Mouse (Mus musculus) CH12.LX (cell line): ENCODE data around the gene Gm5767. TPM values are rescaled to one million over a fixed set of nuclear protein-coding genes. Genes with fewer than 3 reads are reported as not detected.

Experiments used
- DNase-seq: peaks from one replicate; pipeline ENCODE4 v3.0.0-alpha.2; 2013; ENCODE audit errors: extremely low read depth
- H3K27ac ChIP-seq: 2 replicates; pipeline ENCODE4 v1.5.1; 2012; ENCODE audit warnings: low read depth, mild to moderate bottlenecking, control low read depth, moderate library complexity; ENCODE audit not compliant: insufficient read depth
- H3K27me3 ChIP-seq: replicated peaks from 2 replicates; pipeline ENCODE3; 2012; ENCODE audit warnings: inconsistent platforms
- H3K36me3 ChIP-seq, 2 experiments: replicated peaks in 1 of 2; 2 replicates each; pipeline versions ENCODE3 to v1.6.1; 2012; ENCODE audit warnings: inconsistent platforms in 1 of 2, low read length in 1 of 2, mild to moderate bottlenecking in 1 of 2, mixed read lengths in 1 of 2, moderate library complexity in 1 of 2; ENCODE audit not compliant: control insufficient read depth in 1 of 2, insufficient read depth in 1 of 2
- H3K4me1 ChIP-seq, 2 experiments: 2 replicates each; pipeline ENCODE4 v1.6.1; 2012; ENCODE audit warnings: inconsistent platforms in 1 of 2, moderate library complexity in 1 of 2; ENCODE audit not compliant: insufficient read depth in 2 of 2, control insufficient read depth in 1 of 2
- H3K4me2 ChIP-seq: 2 replicates; pipeline ENCODE4 v1.6.1; 2012; ENCODE audit warnings: low read depth, mild to moderate bottlenecking, control low read depth; ENCODE audit not compliant: poor library complexity, insufficient read depth, severe bottlenecking
- H3K4me3 ChIP-seq, 3 experiments: fragments of 150-350 bp in 1 of 3; sonication (generic) in 1 of 3; replicated peaks in 1 of 3; 2 replicates each; pipeline versions ENCODE3 to v1.5.1; 2011 to 2012; ENCODE audit warnings: low read depth in 2 of 3, low read length in 2 of 3, mild to moderate bottlenecking in 2 of 3, moderate library complexity in 2 of 3, control low read depth in 1 of 3, improper control_type of control experiment in 1 of 3, inconsistent platforms in 1 of 3, mixed read lengths in 1 of 3; ENCODE audit not compliant: poor library complexity in 1 of 3
- H3K79me2 ChIP-seq: replicated peaks from 2 replicates; pipeline ENCODE4 v1.6.1; 2012; ENCODE audit warnings: mild to moderate bottlenecking, moderate library complexity; ENCODE audit not compliant: control insufficient read depth, poor library complexity, insufficient read depth, severe bottlenecking; ENCODE audit errors: extremely low read depth
- H3K9ac ChIP-seq: 2 replicates; pipeline ENCODE4 v1.6.1; 2012; ENCODE audit warnings: low read depth, mild to moderate bottlenecking, control low read depth, moderate library complexity; ENCODE audit not compliant: insufficient read depth
- H3K9me3 ChIP-seq: replicated peaks from 2 replicates; pipeline ENCODE3; 2012; ENCODE audit warnings: low read length, inconsistent platforms, mixed read lengths
- BHLHE40 ChIP-seq: IDR thresholded peaks from 2 replicates; pipeline ENCODE4 v1.6.1; 2011; ENCODE audit warnings: mild to moderate bottlenecking, low read depth, low read length, improper control_type of control experiment
- CHD2 ChIP-seq: IDR thresholded peaks from 2 replicates; pipeline ENCODE4 v1.6.1; 2011; ENCODE audit warnings: low read length, improper control_type of control experiment
- CTCF ChIP-seq, 2 experiments: IDR thresholded peaks in 1 of 2; conservative IDR thresholded peaks in 1 of 2; 2 replicates each; pipeline ENCODE4 v1.5.1; 2011 to 2012; ENCODE audit warnings: low read depth in 2 of 2, low read length in 2 of 2, improper control_type of control experiment in 1 of 2, inconsistent platforms in 1 of 2, mild to moderate bottlenecking in 1 of 2, moderate library complexity in 1 of 2
- ELF1 ChIP-seq: IDR thresholded peaks from 2 replicates; pipeline ENCODE4 v1.6.1; 2014; ENCODE audit warnings: low read depth, mild to moderate bottlenecking, inconsistent platforms, low read length, improper control_type of control experiment
- EP300 ChIP-seq: IDR thresholded peaks from 2 replicates; pipeline ENCODE4 v1.6.1; 2011; ENCODE audit warnings: low read length, improper control_type of control experiment
- HCFC1 ChIP-seq: IDR thresholded peaks from 2 replicates; pipeline ENCODE4 v1.6.1; 2012; ENCODE audit warnings: low read depth, mild to moderate bottlenecking, inconsistent platforms, low read length, improper control_type of control experiment
- IRF4 ChIP-seq: IDR thresholded peaks from 2 replicates; pipeline ENCODE4 v1.6.1; 2014; ENCODE audit warnings: low read depth, mild to moderate bottlenecking, inconsistent platforms, low read length, improper control_type of control experiment
- JUND ChIP-seq: conservative IDR thresholded peaks from 2 replicates; pipeline ENCODE4 v1.6.1; 2011; ENCODE audit warnings: low read depth, low read length, improper control_type of control experiment
- KAT2A ChIP-seq: IDR thresholded peaks from 2 replicates; pipeline ENCODE4 v1.6.1; 2012; ENCODE audit warnings: low read length, improper control_type of control experiment, inconsistent platforms; ENCODE audit not compliant: insufficient replicate concordance
- MEF2A ChIP-seq: IDR thresholded peaks from 2 replicates; pipeline ENCODE4 v1.6.1; 2014; ENCODE audit warnings: low read depth, mild to moderate bottlenecking, inconsistent platforms, low read length, improper control_type of control experiment, borderline replicate concordance
- NELFE ChIP-seq: IDR thresholded peaks from 2 replicates; pipeline ENCODE4 v1.6.1; 2011; ENCODE audit warnings: low read depth, low read length, improper control_type of control experiment
- POLR2A ChIP-seq: IDR thresholded peaks from 2 replicates; pipeline ENCODE4 v1.6.1; 2011; ENCODE audit warnings: low read depth, mild to moderate bottlenecking, improper control_type of control experiment, low read length
- RAD21 ChIP-seq: IDR thresholded peaks from 2 replicates; pipeline ENCODE4 v1.6.1; 2011; ENCODE audit warnings: low read depth, mild to moderate bottlenecking, low read length, improper control_type of control experiment, moderate library complexity
- SIN3A ChIP-seq: IDR thresholded peaks from 2 replicates; pipeline ENCODE4 v1.6.1; 2012; ENCODE audit warnings: low read length, improper control_type of control experiment, inconsistent platforms
- SMC3 ChIP-seq: IDR thresholded peaks from 2 replicates; pipeline ENCODE4 v1.6.1; 2011; ENCODE audit warnings: low read depth, low read length, improper control_type of control experiment
- USF1 ChIP-seq: IDR thresholded peaks from 2 replicates; pipeline ENCODE4 v1.6.1; 2014; ENCODE audit warnings: low read depth, mild to moderate bottlenecking, inconsistent platforms, low read length, improper control_type of control experiment
- USF2 ChIP-seq: conservative IDR thresholded peaks from 2 replicates; pipeline ENCODE4 v1.6.1; 2011; ENCODE audit warnings: low read depth, low read length, improper control_type of control experiment
- ZC3H11A ChIP-seq: IDR thresholded peaks from 2 replicates; pipeline ENCODE4 v1.6.1; 2012; ENCODE audit warnings: low read depth, mild to moderate bottlenecking, inconsistent platforms, low read length, improper control_type of control experiment
- ZKSCAN1 ChIP-seq: IDR thresholded peaks from 2 replicates; pipeline ENCODE4 v1.6.1; 2012; ENCODE audit warnings: low read depth, inconsistent platforms, low read length, improper control_type of control experiment, borderline replicate concordance
- ZNF384 ChIP-seq: IDR thresholded peaks from 2 replicates; pipeline ENCODE4 v1.6.1; 2012; ENCODE audit warnings: low read depth, low read length, improper control_type of control experiment, inconsistent platforms
- dilution Hi-C: fragments of 300-500 bp; cut with MboI; formaldehyde crosslinking; loops from 2 replicates; pipeline ENCODE4 v1.14.3; 2020; ENCODE audit warnings: low sequenced_read_pairs; ENCODE audit not compliant: extremely low pct_unique_long_range_greater_than_20kb, extremely low pct_ligation_motif_present
- in situ Hi-C: fragments of 300-500 bp; cut with MboI; formaldehyde crosslinking; loops from 3 replicates; pipeline ENCODE4 v1.14.3; 2019; ENCODE audit warnings: low sequenced_read_pairs, low pct_ligation_motif_present, low pct_unique_long_range_greater_than_20kb, mixed read lengths
- polyA plus RNA-seq: library from polyadenylated mRNA; unstranded; fragments of >175 nt; gene quantifications from 2 replicates; pipeline ENCODE4 v1.2.1, GENCODE M21; 2012; ENCODE audit warnings: low read depth; ENCODE audit not compliant: insufficient read length
- total RNA-seq, 2 experiments: library from RNA; depleted of rRNA; stranded (reverse); fragments of 300-350 nt in 1 of 2; fragments of >200 nt in 1 of 2; gene quantifications; 2 replicates each; pipeline ENCODE4 v1.2.3; 2012 to 2014

Gm5767 gene
- total and polyA plus RNA-seq, 3 experiments: not detected

DNA sequence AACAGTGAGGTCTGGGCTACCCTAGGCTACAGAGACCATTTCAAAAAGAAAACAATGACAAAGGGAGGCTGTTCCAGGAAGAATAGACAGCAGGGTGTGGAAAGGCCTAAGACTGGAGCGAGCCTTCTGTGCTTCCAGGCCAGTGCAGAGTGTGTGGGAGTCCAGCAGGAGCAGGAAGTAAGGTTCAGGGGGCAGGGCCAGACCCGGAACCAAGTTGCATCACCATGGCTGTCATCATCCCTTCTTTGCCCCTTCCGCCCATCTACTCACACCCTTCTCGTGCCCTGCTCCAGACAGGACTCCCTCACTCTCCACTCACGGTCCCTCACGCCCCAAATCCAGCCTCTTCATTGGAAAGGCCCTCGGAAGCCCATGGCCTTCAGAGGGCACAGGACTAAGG lies 13.3 kb upstream of the Gm5767 start:
- dilution Hi-C loops (no loop called here), in situ Hi-C loops (no loop called here)
- H3K9ac ChIP-seq: no peak overlapping the region
- no peak overlapping the region for H3K4me3 ChIP-seq
- no peaks in the 10 kb centered on the region for H3K79me2 ChIP-seq
- no peak overlapping the region for H3K4me2 ChIP-seq
- no peaks in the 10 kb centered on the region for H3K9me3 ChIP-seq
- H3K27ac ChIP-seq: no peak overlapping the region
- peaks cover 17 to 63% of the 10 kb centered on the region in 2 experiments for H3K36me3 ChIP-seq
- H3K4me1 ChIP-seq: peaks cover 27 to 58% of the 10 kb centered on the region in 2 experiments
- H3K27me3 ChIP-seq: no peaks in the 10 kb centered on the region
- no peak for TF ChIP-seq RAD21
- TF ChIP-seq ELF1: no peak
- TF ChIP-seq KAT2A: no peak
- no peak for TF ChIP-seq USF1
- TF ChIP-seq BHLHE40: no peak
- no peak for TF ChIP-seq HCFC1
- no peak for TF ChIP-seq ZNF384
- TF ChIP-seq SMC3: no peak
- TF ChIP-seq JUND: no peak
- TF ChIP-seq SIN3A: no peak
- no peak for TF ChIP-seq CHD2
- TF ChIP-seq CTCF (conservative IDR thresholded peaks at IDR 0.05 in 1 of 2, IDR thresholded peaks at IDR 0.05 in 1 of 2; ENCODE audit: low read depth in 2 of 2, low read length in 2 of 2): no peak
- no peak for DNase-seq

DNA sequence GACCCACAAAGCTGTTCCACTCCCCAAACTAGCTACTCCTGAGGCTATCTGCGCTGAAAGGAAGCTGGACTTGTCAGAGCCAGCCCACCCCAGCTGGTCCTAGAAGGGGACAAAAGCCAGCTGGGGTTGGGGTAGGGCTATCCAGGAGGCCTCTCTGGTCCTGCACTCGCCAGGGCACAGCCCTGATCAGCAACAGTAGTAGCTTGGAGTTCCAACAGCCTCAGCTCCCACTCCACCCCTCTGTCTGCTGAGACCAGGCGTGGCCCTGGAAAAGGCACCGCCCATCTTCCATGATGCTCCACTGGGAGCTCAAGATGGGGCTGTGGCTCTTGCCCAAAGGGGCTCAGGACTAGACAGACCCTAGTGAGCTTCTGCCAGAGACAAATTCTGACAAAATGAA lies 12.8 kb upstream of the Gm5767 start:
- H3K9ac ChIP-seq: no peak overlapping the region
- peaks cover 15 to 57% of the 10 kb centered on the region in 2 experiments for H3K36me3 ChIP-seq
- peaks cover 27 to 63% of the 10 kb centered on the region in 2 experiments for H3K4me1 ChIP-seq

DNA sequence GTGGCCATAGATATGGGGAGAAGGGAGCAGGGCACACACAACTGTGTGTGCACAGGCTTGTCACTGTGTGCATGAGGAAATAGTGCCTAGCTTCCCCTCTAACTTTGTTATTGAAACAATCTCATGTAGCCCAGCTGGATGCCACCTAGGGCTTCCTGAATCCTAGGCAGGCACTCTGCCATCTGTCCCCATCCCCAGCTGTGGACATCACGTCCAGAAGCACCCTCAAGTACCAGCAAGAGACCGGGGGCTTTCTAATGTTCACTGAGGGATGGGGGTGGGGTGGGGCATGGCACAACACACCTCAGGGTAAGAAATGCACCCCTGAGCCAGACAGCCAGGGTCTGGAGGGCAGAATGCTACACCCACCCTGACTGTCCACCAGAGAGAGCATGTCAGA lies 12.2 kb upstream of the Gm5767 start:
- H3K27ac ChIP-seq: no peak overlapping the region
- in situ Hi-C loops (no loop called here), dilution Hi-C loops (no loop called here)
- no peak overlapping the region for H3K9ac ChIP-seq
- TF ChIP-seq ZC3H11A (no peak), USF1 (no peak), BHLHE40 (no peak), CHD2 (no peak), RAD21 (no peak), JUND (no peak), USF2 (no peak), NELFE (no peak), MEF2A (no peak), SIN3A (no peak), ZKSCAN1 (no peak), EP300 (no peak), IRF4 (no peak)
- H3K4me1 ChIP-seq: peaks cover 27 to 68% of the 10 kb centered on the region in 2 experiments
- H3K79me2 ChIP-seq: no peaks in the 10 kb centered on the region
- H3K4me2 ChIP-seq: no peak overlapping the region
- no peak overlapping the region for H3K4me3 ChIP-seq
- peaks cover 9 to 52% of the 10 kb centered on the region in 2 experiments for H3K36me3 ChIP-seq
- no peak for DNase-seq
- H3K9me3 ChIP-seq: no peaks in the 10 kb centered on the region
- peaks cover 9% of the 10 kb centered on the region for H3K27me3 ChIP-seq

More for the DNA sequence above, 12.8 kb upstream of the Gm5767 start:
- dilution Hi-C loops: no loop called here
- no peaks in the 10 kb centered on the region for H3K9me3 ChIP-seq
- TF ChIP-seq SIN3A: no peak
- TF ChIP-seq POLR2A: 0 out of 2 replicates have a peak, but pooled peaks have one; percentile 17
- H3K27ac ChIP-seq: no peak overlapping the region
- no peak overlapping the region for H3K4me3 ChIP-seq
- in situ Hi-C loops: no loop called here
- DNase-seq: no peak
- H3K4me2 ChIP-seq: no peak overlapping the region
- H3K27me3 ChIP-seq: peaks cover 3% of the 10 kb centered on the region
- no peaks in the 10 kb centered on the region for H3K79me2 ChIP-seq
